Mouse (Mus musculus) frontal cortex, postnatal 25 days (tissue): ENCODE data around the gene Mt4.
A peak's percentile ranks its signal among the peaks of the same experiment; 100 is the strongest.
"Not testable (repeated sequence)": the region's sequence is repeated elsewhere in the genome, so short reads cannot be mapped to it uniquely, and the experiment has no call there.

Source experiments
- DNase-seq, 2 experiments: peaks; one replicate each; pipeline ENCODE4 v3.0.0; 2022; ENCODE audit warnings: low spot score in 2 of 2

Gene Mt4

DNA sequence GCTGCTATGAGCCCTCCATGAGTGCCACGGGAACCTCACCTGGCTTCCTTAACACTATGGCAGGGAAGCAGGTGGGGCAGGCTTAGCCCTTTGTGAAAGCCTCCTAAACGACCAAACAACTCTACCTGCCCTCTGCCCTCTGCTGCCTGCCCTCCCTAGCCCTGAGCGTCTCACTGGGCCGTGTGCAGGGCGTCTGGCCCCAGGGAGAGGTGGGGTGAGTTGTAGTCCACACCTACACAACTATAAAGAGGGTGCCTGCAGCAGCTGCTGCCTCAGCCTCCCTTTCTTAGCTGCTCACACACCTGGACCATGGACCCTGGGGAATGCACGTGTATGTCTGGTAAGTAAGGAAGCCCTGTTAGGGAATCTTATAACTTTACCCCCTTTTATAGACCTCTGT, at the start of gene Mt4:
Gene Mt4, plus strand, starts transcription at position 265 of the 400 bp plus-strand sequence.
- DNase-seq: no peak

DNA sequence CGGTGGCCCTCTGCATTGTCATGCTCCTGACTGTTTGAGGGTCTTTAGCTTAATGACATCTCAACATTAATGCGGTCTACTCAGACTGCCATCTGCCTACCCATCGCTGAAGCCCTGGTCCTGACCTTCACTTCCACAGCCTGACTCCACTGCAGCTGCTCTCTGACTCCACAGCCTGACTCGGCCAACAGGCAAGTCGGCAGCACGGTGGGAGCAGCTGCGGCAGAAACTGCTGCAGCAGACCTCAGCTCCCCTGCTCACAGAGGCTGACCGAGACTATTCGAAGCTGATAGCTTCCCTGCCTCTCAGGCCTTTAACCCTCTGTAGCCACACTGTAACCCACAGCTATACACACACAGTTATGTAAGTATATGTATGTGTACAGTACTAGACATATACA, 49.0 kb upstream of the Mt4 start:
- DNase-seq: no peak

DNA sequence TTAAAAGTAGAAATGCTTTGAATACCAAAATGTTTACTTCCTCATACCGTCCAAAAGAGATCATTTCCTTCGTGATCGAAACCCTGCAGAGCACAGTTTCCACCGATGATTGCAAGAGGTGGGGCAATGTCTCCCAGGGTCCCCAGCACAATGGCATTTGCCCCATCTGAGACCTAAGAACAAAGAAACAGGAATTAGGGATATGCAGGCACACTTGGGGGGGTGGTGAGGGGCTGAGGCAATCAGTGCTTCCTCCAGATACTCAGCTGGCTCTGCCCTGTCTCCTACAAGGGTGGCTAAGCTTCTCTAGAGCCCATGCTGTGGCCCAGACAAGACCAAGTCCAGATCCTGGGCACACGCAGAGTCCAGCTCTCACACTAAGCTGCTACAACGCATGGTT, 47.3 kb upstream of the Mt4 start:
- DNase-seq: no peak

DNA sequence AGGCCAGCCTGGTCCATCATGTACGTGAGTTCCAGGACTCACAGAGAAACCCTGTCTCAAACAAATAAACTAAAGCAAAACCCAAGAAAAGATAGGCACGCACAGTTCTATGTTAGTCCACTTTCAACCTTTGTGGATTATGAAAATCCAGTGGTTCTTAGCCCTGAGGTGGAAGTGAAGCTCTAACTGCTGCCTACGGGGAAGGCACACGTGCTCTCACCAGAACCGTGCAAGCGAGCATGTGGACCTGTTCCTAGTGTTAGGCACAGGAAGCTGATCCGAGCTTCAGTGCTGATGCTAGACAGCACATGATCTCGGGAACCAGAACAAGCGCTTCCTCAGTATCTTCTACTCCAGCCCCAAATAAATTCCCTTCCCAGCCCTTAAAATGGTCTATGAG, 44.1 kb upstream of the Mt4 start:
- DNase-seq: no peak

DNA sequence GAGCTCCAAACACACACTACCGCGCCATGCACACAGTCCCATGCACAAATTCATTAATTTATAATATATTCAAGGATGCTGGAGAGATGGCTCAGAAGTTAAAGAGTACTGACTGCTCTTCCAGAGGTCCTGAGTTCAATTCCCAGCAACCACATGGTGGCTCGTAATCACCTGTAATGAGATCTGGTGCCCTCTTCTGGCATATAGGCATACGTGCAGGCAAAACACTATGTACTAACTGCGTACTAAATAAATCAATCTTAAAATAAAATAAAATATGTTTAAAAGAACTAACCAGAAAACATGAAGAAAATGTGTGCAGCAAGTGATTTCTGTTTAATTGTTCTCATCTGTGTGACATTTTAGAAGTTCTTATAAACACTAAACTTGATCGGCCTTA, 42.7 kb upstream of the Mt4 start:
- DNase-seq: no peak

DNA sequence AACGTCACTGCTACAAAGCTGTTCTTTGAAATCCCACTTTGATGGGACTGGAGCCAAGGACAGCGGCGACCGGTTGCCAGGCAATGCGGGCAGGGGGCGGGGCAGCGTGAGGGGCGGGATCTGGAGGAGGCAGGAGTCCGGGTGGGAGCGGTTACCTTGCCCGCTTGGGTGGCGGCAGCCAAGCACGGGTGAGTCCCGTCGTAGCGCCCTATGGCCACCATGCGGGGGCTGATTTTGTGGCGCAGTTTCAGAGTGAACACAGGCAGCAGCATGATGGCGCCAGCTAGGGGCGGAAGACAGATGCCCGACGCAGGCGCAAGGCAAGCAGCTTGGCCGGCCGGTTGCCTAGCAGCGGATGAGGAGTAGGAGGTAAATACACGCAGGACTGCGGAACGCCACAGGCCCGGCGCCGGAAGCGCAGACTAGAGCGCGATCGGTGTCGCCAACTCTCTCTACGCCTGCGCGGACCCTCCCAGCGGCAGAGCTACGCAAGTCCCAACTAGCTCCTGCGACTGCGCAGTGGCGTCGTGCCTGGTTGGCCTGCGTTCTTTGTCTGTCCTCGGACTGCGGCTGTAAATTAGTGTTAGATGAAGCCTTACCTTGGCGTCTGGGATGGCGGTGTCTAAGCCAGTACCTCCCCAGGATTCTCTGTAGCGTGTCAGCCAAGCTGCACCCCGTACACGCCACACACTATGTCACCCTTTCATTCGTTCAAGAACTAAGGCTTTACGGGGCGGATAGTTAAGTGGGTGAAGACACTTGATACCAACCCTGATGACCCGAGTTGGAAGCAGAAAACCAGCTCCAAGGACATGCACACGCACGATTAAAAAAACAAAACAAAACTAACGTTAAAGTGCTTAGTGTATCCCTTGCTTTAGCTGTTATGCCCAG, 38.7 kb upstream of the Mt4 start, which contains the start of gene Bbs2:
Gene Bbs2, minus strand, starts transcription at position 848 of the 894 bp plus-strand sequence.
- peak; percentile 98 for DNase-seq

DNA sequence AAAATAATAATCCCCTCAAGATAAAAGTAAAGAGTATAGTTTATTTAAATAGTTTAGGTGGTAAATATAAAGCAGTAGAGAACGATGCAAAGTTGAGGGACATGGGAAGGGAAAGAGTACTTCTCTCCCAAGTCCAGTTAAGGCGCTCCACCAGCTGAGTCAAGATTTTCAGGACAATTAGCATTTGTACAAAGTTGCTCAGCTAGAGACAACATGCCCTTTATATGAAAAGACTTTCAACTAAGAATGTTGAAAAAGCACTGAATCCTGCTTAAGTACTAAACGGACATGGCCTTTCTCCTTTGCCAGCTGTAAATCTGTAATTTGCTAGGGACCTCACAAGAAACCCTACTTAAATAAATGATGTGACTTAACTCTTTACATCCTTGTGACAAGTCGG, 38.0 kb upstream of the Mt4 start:
- DNase-seq: no peak

DNA sequence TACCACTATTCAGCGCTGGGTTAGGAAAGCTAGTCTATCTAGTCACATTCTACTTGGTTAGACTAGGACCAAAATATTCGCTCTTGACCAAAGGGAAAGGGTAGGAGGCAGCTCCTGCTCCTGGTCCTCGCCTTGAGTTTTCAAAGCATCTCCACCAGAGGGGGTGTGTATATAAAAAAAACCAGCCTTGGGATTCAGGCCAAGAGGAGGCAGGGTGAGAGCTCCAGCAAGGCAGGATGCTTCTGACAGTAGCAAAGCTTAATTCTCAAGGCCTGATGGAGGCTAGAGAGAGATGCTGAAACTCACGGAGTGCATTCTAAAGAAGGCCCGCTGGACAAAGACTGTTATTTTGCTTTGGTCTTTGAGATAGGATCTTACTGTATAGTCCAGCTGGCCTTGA, 32.9 kb upstream of the Mt4 start:
- peak in 1 of 2 experiments; percentile 22 for DNase-seq

DNA sequence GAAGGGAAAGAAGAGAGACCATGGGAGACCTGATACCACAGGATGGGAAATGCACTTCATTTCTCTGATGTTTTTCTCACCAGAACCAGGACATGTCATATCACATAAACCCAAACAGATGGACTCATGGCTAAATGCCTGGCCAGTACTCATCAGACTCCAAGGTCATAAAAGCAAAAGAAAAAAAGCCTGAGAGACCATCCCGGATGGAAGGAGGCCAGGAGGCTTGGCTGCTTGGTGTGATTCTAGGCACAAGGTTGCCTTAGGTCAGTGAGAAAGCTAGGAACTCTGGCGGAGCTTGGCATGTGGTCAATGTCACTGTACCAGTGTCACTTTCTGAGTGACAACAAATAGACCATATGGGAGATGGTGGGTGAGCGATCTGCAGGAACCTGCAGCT, 29.1 kb upstream of the Mt4 start:
- DNase-seq: no peak

DNA sequence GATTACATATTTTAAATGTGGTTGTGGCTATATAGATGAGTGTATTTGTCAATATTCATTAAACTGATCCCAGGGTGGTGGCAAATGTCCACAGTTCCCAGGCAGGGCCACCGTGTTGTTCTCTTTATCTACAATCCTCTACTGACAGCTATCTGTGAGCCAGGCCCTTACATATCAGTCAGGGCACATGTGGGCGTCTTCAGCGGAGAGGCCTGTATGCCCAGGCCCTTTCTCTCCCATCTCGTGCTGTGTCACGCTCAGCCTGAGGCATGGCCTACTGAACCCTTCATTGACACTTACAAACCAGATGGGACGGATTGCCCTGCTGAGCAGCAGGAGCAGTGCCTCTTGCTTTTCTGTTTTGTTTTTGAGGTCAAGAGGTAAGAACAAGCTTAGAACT, 27.6 kb upstream of the Mt4 start:
- no peak for DNase-seq

DNA sequence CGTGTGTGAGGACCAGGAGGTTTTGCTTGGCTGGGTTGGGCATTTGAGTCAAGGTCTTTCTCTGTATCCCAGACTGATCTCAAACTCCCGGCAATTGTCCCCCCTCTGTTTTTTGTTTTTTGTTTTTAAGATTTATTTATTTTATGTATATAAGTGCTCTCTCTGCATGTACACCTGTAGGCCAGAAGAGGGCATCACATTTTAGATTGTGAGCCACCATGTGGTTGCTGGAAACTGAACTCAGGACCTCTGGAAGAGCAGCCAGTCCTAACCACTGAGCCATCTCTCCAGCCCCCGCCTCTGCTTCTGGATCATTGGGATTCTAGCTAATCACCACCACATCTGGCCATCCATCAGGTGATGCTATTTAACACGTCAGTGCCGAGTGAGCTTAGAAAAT, 27.2 kb upstream of the Mt4 start:
- no peak for DNase-seq

DNA sequence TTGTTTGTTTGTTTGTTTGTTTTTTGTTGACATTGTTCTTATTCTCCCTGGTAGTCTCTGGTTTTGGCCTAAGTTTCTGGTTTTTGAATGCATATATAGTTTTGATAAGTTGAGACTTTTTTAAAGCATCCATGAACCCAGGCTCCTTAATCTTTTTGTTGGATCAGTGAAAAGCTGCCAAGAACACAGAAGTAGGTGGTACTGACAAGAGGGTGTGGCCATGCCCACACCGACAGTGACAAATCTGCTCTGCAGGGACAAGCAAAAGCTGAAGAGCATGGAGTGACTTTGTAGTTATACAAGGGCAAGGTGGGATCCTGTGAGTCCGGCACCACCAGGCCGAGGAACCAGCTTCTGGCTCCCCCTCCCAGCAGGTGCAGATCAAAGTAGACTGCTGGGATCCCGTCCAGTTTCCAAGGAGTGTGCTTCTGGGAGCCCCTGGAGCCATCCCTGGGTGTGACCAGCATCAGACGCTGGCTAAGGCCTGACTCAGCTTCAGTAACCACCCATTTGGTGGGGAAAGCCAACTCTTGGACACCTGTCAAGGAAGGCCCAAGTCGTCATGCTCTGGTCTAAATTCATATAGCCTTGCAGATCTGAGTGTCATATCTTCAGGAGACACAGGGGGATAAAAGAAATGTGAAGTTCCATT, 26.3 kb upstream of the Mt4 start:
- DNase-seq: no peak

DNA sequence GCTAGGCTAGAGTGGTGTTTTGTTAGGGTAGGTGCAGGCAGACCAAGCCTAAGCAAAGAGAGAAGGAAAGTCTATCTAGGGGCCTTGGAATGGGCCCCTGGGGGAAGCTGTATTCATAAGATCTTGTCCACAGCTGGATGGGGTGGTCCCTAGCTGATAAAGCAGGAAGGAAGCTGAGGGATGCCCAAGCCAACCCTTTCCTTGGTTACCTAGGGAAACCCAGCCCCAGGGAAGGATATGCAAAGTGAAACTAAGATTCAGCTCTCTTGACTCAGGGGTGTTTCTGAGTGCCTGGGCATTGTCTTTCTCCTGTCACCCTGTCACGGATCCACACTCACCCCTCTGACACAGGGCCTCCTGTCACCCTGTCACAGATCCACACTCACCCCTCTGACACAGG, 23.6 kb upstream of the Mt4 start:
- no peak for DNase-seq

DNA sequence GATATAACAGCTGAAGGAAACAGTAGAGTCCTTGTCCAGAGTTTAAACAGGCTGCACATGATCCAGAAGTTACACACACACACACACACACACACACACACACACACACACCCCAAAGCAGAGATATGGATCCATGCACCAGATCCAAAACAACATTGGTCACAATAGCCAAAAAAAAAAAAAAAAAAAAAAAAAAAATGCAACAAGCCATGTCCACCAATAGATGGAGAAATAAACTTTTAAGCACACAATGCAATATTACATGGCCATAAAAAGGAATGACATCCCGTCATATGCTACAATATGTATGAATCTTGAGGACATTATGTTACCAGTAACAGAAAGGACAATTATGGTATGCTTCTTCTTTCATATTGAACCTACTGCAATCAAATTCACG, 23.0 kb upstream of the Mt4 start:
- no peak for DNase-seq

DNA sequence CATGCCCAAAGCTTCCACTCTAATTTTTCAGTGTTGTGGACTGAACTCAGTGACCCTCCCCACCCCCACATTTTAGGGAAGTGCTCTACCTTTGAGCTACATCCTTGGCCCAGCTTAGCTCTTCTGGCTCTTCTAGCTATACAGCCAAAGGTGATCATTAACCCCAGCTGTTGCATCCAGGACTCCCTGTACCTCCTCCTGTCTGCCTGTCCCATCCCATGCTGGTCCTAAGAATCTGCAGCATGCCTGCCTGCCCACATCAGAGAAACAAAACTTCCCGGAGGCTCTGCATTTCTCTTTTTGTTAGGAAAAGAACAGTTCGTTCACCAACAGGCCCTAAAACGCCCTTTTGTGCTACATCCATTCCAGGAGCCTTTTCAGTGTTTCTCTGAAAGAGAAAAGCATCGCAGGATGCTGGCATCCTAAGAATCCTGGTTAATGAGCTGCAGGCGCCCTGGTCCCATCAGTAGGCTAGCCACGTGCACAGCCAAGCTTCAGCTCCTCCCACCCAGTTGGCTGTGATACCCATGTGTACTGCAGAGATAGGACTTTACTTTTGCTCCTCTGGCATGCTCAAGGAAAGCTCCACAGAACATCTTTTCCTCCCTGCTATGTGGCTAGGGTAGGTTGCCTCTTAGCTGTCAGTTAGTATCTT, 18.1 kb upstream of the Mt4 start:
- peak in 1 of 2 experiments; percentile 21 for DNase-seq

DNA sequence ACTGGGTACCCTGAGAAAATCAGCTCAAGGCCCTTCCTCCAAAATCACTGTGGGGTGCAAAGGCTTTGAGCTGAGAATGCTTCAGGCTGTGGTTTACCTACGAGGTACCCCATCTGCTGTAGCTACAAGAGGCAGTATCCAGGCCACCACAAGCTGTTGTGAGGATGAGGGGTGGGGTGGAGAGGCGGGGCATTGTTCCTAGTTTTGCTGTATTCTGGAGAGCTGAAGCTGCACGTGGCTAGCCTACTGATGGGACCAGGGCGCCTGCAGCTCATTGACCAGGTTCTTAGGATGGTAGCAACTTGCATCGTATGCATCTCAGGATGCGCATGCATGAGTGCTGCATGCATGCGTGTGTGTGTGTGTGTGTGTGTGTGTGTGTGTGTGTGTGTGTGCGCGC, 15.4 kb upstream of the Mt4 start:
- DNase-seq: no peak

DNA sequence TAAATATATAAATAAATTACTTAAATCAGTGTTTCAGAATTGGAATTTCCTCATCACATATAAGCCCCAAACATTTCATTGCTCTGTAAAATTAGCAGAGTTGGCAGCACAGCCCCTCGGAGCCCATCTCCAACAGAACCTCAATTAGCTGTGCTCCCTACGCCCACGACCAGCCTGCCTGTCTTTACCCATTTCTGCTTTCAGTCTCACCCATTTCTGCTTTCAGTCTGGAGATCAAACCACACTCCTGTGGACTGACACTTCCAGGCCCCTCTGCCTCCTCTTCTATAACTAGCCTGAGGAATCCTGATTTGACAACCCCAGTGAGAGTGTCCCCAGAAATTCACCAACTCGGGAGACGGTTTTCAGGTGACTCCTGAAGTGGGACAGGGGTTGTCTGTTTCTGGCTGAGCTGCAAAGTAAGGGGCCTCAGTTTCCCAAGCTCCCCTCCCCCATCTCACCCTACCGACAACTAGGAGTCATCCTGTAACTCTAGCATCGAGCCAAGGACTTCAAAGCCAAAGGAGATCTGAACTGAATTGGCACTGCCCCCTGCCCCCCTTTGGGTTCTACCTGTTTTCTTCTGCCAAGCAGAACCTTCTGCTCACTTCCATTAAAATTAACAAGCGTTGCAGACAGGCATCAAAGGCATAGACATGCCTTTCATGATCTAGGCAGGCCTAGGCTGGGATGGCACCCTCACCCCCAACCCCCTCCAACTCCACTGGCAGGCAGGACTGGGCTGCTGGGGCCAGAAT, 14.1 kb upstream of the Mt4 start:
- DNase-seq: no peak

DNA sequence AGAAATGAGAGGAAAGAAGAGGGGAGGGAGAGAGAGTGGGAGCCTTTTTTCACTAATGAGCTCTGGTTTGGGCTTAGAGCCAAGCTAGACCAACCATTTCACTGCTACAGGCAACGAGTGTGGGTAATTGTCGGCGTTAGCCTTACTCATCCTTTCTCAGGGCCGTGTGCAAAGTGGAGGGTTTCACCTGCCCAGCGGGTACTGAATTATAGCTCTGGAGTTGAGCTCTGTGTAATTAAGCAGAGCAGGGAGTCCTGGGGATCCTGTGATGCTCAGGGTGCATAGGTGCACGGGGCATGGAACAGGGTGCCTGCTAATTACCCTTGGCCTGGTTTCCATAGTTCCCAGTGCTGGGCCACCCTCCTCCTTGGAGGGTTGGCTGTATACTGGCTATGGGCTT, 9.3 kb upstream of the Mt4 start:
- DNase-seq: no peak

DNA sequence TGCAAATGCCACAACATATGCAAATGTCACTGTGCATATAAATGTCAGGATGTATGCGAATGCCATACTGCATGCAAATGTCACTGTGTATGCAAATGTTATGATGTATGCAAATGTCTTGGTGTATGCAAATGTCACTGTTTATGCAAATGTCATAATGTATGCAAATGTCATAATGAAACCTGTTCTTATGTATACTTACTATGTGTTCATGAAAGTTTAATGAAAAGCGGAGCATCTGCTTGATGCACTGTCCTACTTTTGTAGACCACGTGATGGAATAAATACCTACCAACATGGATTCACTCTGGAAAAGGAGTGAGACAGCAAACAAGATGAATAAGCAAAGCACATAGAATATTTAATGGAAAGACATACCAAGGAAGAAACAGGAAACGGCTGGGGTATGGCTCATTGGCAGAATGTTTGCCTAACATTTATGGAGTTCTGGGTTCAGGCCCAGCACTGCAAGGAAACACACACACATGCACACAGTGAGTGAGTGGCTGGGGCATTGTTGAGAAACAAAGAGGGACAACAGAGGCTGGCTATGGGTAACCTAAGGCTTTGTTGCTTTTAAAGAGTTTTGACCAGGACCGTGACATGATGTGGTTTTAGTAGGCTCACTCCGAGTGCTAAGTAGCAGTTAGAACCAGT, 7.7 kb upstream of the Mt4 start:
- no peak for DNase-seq

DNA sequence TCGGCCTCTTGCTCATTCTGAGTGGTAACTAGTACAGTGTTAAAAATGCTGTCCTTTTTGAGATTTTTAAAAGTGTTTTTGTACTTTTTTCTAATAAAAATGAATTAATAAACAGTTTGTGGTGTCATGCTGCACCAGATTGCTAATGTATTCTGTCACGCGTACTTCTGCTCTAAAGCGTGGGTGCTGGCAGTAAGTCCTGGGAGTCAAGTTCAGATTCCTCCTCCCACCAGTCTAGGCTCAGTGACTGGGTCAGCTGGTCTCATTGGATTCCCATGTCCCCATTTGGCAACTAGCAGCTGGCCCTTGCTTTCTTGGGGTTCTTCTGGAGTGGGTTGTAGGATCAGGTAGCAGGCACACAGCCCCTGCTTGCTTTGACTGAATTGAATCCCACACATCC, 6.9 kb upstream of the Mt4 start:
- no peak for DNase-seq

DNA sequence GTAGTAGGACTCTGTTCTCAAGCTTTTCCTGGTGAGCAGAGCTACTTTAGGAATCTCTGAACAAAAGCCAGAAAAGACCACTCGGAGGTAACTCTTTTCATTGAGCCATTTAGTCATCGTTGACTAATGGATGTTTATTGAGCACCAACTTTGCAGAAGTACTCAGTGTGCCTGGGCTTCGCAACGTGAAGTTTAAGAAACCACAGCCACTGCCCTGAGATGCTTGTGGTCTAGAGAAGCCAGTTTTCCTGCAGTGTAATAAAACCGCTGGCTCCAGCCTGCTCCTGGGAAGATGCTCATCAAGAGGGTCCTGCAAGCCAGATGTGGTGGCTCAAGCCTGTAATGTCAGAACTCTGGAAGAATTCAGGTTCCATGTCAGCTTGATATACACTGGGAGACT, 4.9 kb upstream of the Mt4 start:
- DNase-seq: no peak

DNA sequence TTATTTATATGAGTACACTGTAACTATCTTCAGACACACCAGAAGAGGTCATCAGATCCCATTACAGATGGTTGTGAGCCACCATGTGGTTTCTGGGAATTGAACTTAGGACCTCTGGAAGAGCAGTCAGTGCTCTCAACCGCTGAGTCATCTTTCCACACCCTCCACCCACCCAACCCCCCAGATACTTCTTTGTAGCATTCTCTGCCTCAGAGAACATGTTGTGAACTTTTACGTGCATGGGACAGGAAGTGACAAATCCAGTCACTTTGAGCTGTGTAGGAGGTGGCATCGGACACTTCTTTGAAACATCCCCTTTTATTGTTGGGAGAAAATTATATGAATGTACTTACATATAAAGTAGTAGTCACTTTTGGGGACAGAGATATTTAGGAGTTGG, 2.4 kb upstream of the Mt4 start:
- DNase-seq: not testable (repeated sequence)
